Mouse (Mus musculus): ENCODE measurements around the gene Eif3g. TPM values are rescaled to one million over a fixed set of nuclear protein-coding genes. Genes with fewer than 3 reads are reported as not detected.
A peak's percentile ranks its signal among the peaks of the same experiment; 100 is the strongest.

Eif3g gene
- total RNA-seq, 2 experiments from 2014 or later = 109 to 113 TPM

- intact Hi-C loops (cut with DNase I) = no loop called here
- no peak for DNase-seq
Observed at GRCm38 (mm10) chr9:20866879-20867278, 31.5 kb downstream of the Eif3g start.

GRCm38 (mm10) chr9:20862225-20862624, 36.2 kb downstream of the Eif3g start:
- intact Hi-C loops (cut with DNase I) = no loop called here
- DNase-seq = no peak

GRCm38 (mm10) chr9:20861821-20862220, 36.6 kb downstream of the Eif3g start:
- intact Hi-C loops (cut with DNase I) = no loop called here
- peak in 1 of 2 experiments; percentile 37 for DNase-seq

- intact Hi-C loops (cut with DNase I) = no loop called here
- DNase-seq = no peak
Observed at GRCm38 (mm10) chr9:20859926-20860325, 38.5 kb downstream of the Eif3g start.

- peak; percentile 67 to 79 for DNase-seq
- intact Hi-C loops (cut with DNase I) = no loop called here
Observed at GRCm38 (mm10) chr9:20857131-20857530, 41.3 kb downstream of the Eif3g start.

DNA sequence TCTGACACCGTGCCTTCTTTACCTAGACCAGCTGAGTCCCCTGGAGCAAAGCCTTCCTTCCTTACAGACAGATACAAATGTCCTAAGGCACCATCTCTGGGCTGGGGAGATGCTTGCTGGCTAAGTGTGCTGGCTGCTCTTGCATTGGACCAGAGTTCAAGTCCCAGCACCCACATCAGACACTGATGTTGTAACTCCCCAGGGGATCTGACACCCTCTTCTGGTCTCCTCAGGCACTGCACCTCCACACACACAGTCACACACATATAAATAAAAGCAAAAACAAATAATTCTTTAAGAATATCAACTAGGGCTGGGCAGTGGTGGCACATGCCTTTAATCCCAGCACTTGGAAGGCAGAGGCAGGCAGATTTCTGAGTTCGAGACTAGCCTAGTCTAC, 48.2 kb downstream of the Eif3g start:
- intact Hi-C loops (cut with DNase I) = no loop called here
- no peak for DNase-seq

Small RNA genes lying within 50 kb of the gene (microRNA-seq; reads per million reads assigned to microRNA genes)
- gene Mir7081 = 0 to 0.24 reads per million in 2 experiments

Other genes starting within 250 kb of the Eif3g start
- 10 to 100 TPM; 18.7 to 18.8 TPM for gene Pin1, start 246.5 kb downstream of the Eif3g start, total RNA-seq (2021)
- 1 to 10 TPM in 1 of 2 experiments, under 1 TPM in 1; 0.50 to 1.2 TPM for gene Olfm2, start 152.3 kb downstream of the Eif3g start, total RNA-seq (2021)
- gene Col5a3, start 83.6 kb downstream of the Eif3g start, total RNA-seq (2021) = 10 to 100 TPM; 22.2 to 25.4 TPM
- not detected for gene Rdh8, start 80.1 kb downstream of the Eif3g start, total RNA-seq (2021)
- 1 to 10 TPM; 6.5 to 7.2 TPM for gene A230050P20Rik, start 30.0 kb downstream of the Eif3g start, total RNA-seq (2021)
- gene Angptl6, start 18.9 kb downstream of the Eif3g start, total RNA-seq (2021) = 1 to 10 TPM; 1.7 to 1.8 TPM
- gene Ppan, start 10.4 kb downstream of the Eif3g start, total RNA-seq (2021) = 10 to 100 TPM; 13.2 to 13.9 TPM
- 10 to 100 TPM; 28.9 to 30.6 TPM for gene Dnmt1, start 61.3 kb upstream of the Eif3g start, total RNA-seq (2021)
- gene S1pr2, start 78.2 kb upstream of the Eif3g start, total RNA-seq (2021) = 10 to 100 TPM; 10.2 to 11.0 TPM
- gene Mrpl4, start 104.1 kb upstream of the Eif3g start, total RNA-seq (2021) = 100 to 1,000 TPM; 103 to 104 TPM
- 1 to 10 TPM; 8.9 to 9.5 TPM for gene Icam1, start 117.4 kb upstream of the Eif3g start, total RNA-seq (2021)
- under 1 TPM; 0.53 to 0.79 TPM for gene Icam4, start 130.8 kb upstream of the Eif3g start, total RNA-seq (2021)
- gene Icam5, start 133.4 kb upstream of the Eif3g start, total RNA-seq (2021) = under 1 TPM; 0.10 to 0.12 TPM
- not detected for gene Zglp1, start 168.5 kb upstream of the Eif3g start, total RNA-seq (2021)
- under 1 TPM; 0.31 to 0.32 TPM for gene Gm49373, start 174.5 kb upstream of the Eif3g start, total RNA-seq (2021)
- gene Fdx1l, start 175.0 kb upstream of the Eif3g start, total RNA-seq (2021) = 10 to 100 TPM; 29.3 to 31.7 TPM
- under 1 TPM; 0.64 to 0.77 TPM for gene Gm38431, start 193.4 kb upstream of the Eif3g start, total RNA-seq (2021)
- 10 to 100 TPM; 38.6 to 39.4 TPM for gene Raver1, start 193.4 kb upstream of the Eif3g start, total RNA-seq (2021)
- 1 to 10 TPM; 8.9 to 9.5 TPM for gene Tyk2, start 232.6 kb upstream of the Eif3g start, total RNA-seq (2021)